Mouse (Mus musculus): Measurements from ENCODE around the gene Wfdc9. TPM values are rescaled to one million over a fixed set of nuclear protein-coding genes. Genes with fewer than 3 reads are reported as not detected.
A peak's percentile ranks its signal among the peaks of the same experiment; 100 is the strongest.

The Wfdc9 gene
- total and polyA plus RNA-seq, 3 experiments: not detected

DNA sequence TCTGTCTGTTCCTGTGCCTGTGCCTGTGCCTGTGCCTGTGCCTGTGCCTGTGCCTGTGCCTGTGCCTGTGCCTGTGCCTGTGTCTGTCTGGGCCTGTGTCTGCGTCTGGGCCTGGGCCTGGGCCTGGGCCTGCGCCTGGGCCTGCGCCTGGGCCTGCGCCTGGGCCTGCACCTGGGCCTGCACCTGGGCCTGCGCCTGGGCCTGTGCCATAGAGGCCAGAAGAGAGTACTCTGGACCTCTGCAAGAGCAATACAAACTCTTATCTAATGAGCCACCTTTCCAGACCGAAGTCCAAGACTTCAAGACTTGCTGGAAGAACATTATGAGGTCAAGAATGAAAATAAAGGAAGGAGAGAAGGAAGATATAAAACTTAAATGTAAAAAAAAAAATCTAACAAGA, 48.9 kb upstream of the Wfdc9 start:
- Histone ChIP-seq H3K9me3 (replicated peaks; ENCODE audit: low read length) (peaks cover 8% of the 10 kb centered on the region), H3K36me3 (replicated peaks in 1 of 2; ENCODE audit: control insufficient read depth in 1 of 2, insufficient read depth in 1 of 2, low read length in 1 of 2) (no peaks in the 10 kb centered on the region), H3K4me3 (replicated peaks in 1 of 3; ENCODE audit: low read depth in 2 of 3, low read length in 2 of 3, poor library complexity in 1 of 3) (no peak overlapping the region), H3K27me3 (replicated peaks) (peaks cover 74% of the 10 kb centered on the region), H3K9ac (ENCODE audit: insufficient read depth, low read depth) (no peak overlapping the region), H3K4me1 (ENCODE audit: control insufficient read depth in 1 of 2, insufficient read depth in 2 of 2) (0 out of 4 replicates have a peak, but pooled peaks cover 0 to 2% of the 10 kb centered on the region in 2 experiments), H3K4me2 (ENCODE audit: insufficient read depth, low read depth, poor library complexity, severe bottlenecking) (no peak overlapping the region), H3K79me2 (replicated peaks; ENCODE audit: control insufficient read depth, extremely low read depth, insufficient read depth, poor library complexity, severe bottlenecking) (no peaks in the 10 kb centered on the region), H3K27ac (ENCODE audit: insufficient read depth, low read depth) (no peak overlapping the region)
- in situ Hi-C loops (cut with MboI; ENCODE audit: low pct_ligation_motif_present, low pct_unique_long_range_greater_than_20kb, low sequenced_read_pairs) (no loop called here), dilution Hi-C loops (cut with MboI; ENCODE audit: extremely low pct_ligation_motif_present, extremely low pct_unique_long_range_greater_than_20kb, low sequenced_read_pairs) (no loop called here)
- TF ChIP-seq RAD21 (IDR thresholded peaks at IDR 0.05; ENCODE audit: low read depth, low read length): no peak
- no peak for DNase-seq (ENCODE audit: extremely low read depth)

DNA sequence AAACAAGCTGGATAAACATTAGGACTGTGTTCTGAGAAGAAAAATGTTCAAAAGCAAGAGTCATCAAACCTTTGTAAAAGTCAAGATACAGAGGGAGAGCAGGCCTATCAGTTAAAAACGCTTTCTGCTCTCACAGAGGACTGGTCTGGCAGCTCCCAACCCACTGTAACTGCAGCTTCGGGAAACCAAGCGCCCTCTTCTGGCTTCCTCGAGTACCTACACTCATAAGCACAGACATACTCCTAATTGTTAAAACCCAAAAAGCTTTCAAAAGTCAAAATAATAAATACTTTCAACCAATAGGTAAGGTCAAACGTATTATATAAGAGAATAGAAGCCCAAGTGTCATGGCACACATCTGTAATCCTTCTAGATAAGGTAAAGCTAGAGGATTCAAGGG, 47.9 kb upstream of the Wfdc9 start:
- H3K27me3 ChIP-seq (replicated peaks): peaks cover 77% of the 10 kb centered on the region
- H3K4me2 ChIP-seq (ENCODE audit: insufficient read depth, low read depth, poor library complexity, severe bottlenecking): no peak overlapping the region
- no peak overlapping the region for H3K9ac ChIP-seq (ENCODE audit: insufficient read depth, low read depth)
- H3K79me2 ChIP-seq (replicated peaks; ENCODE audit: control insufficient read depth, extremely low read depth, insufficient read depth, poor library complexity, severe bottlenecking): no peaks in the 10 kb centered on the region
- TF ChIP-seq CTCF (conservative IDR thresholded peaks at IDR 0.05 in 1 of 2, IDR thresholded peaks at IDR 0.05 in 1 of 2; ENCODE audit: low read depth in 2 of 2, low read length in 2 of 2) (peak in 1 of 2 experiments; percentile 13; a peak in 2 of 4 replicates), CHD2 (IDR thresholded peaks at IDR 0.05; ENCODE audit: low read length) (no peak)
- no peak overlapping the region for H3K27ac ChIP-seq (ENCODE audit: insufficient read depth, low read depth)
- H3K4me1 ChIP-seq (ENCODE audit: control insufficient read depth in 1 of 2, insufficient read depth in 2 of 2): 0 out of 4 replicates have a peak, but pooled peaks cover 0 to 2% of the 10 kb centered on the region in 2 experiments
- DNase-seq (ENCODE audit: extremely low read depth): no peak
- dilution Hi-C loops (cut with MboI; ENCODE audit: extremely low pct_ligation_motif_present, extremely low pct_unique_long_range_greater_than_20kb, low sequenced_read_pairs): no loop called here
- H3K9me3 ChIP-seq (replicated peaks; ENCODE audit: low read length): peaks cover 8% of the 10 kb centered on the region
- no peaks in the 10 kb centered on the region for H3K36me3 ChIP-seq (replicated peaks in 1 of 2; ENCODE audit: control insufficient read depth in 1 of 2, insufficient read depth in 1 of 2, low read length in 1 of 2)
- no peak overlapping the region for H3K4me3 ChIP-seq (replicated peaks in 1 of 3; ENCODE audit: low read depth in 2 of 3, low read length in 2 of 3, poor library complexity in 1 of 3)
- in situ Hi-C loops (cut with MboI; ENCODE audit: low pct_ligation_motif_present, low pct_unique_long_range_greater_than_20kb, low sequenced_read_pairs): no loop called here

DNA sequence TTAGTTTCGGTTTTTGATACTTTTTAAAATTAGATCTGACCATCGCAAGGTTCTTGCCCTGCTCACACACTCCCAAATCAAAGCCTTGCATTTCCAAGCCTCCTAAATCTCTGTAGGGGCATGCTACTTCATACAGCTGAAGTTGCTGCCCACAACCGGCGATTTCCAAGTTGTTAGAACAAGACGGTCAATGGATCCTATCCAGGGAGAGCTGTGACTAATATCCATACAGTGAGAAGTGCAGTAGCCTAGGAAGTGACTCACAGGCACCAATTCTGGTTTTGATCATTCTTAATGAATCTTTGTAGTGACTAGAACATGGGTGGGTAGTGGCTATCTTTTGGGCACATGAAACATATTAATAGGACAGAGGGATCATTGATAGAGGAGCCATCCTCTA, 45.4 kb upstream of the Wfdc9 start:
- in situ Hi-C loops (cut with MboI; ENCODE audit: low pct_ligation_motif_present, low pct_unique_long_range_greater_than_20kb, low sequenced_read_pairs): no loop called here
- Histone ChIP-seq H3K4me2 (ENCODE audit: insufficient read depth, low read depth, poor library complexity, severe bottlenecking) (no peak overlapping the region), H3K79me2 (replicated peaks; ENCODE audit: control insufficient read depth, extremely low read depth, insufficient read depth, poor library complexity, severe bottlenecking) (no peaks in the 10 kb centered on the region), H3K27me3 (replicated peaks) (peaks cover 77% of the 10 kb centered on the region), H3K4me1 (ENCODE audit: control insufficient read depth in 1 of 2, insufficient read depth in 2 of 2) (0 out of 4 replicates have a peak, but pooled peaks cover 0 to 2% of the 10 kb centered on the region in 2 experiments), H3K4me3 (replicated peaks in 1 of 3; ENCODE audit: low read depth in 2 of 3, low read length in 2 of 3, poor library complexity in 1 of 3) (no peak overlapping the region), H3K9ac (ENCODE audit: insufficient read depth, low read depth) (no peak overlapping the region), H3K9me3 (replicated peaks; ENCODE audit: low read length) (peaks cover 8% of the 10 kb centered on the region), H3K27ac (ENCODE audit: insufficient read depth, low read depth) (no peak overlapping the region), H3K36me3 (replicated peaks in 1 of 2; ENCODE audit: control insufficient read depth in 1 of 2, insufficient read depth in 1 of 2, low read length in 1 of 2) (no peaks in the 10 kb centered on the region)
- TF ChIP-seq NRF1 (IDR thresholded peaks at IDR 0.05; ENCODE audit: low read depth, low read length): no peak
- TF ChIP-seq ZMIZ1 (IDR thresholded peaks at IDR 0.05; ENCODE audit: low read depth, low read length): no peak
- no peak for TF ChIP-seq ELF1 (IDR thresholded peaks at IDR 0.05; ENCODE audit: low read depth, low read length)
- no peak for TF ChIP-seq TBP (conservative IDR thresholded peaks at IDR 0.05; ENCODE audit: low read depth, low read length)
- no peak for TF ChIP-seq NELFE (IDR thresholded peaks at IDR 0.05; ENCODE audit: low read depth, low read length)
- TF ChIP-seq KAT2A (IDR thresholded peaks at IDR 0.05; ENCODE audit: insufficient replicate concordance, low read length): no peak
- TF ChIP-seq JUND (conservative IDR thresholded peaks at IDR 0.05; ENCODE audit: low read depth, low read length): no peak
- no peak for TF ChIP-seq MAZ (IDR thresholded peaks at IDR 0.05; ENCODE audit: low read depth, low read length)
- no peak for TF ChIP-seq SMC3 (IDR thresholded peaks at IDR 0.05; ENCODE audit: low read depth, low read length)
- TF ChIP-seq MAX (IDR thresholded peaks at IDR 0.05; ENCODE audit: low read length): no peak
- TF ChIP-seq ZNF384 (IDR thresholded peaks at IDR 0.05; ENCODE audit: low read depth, low read length): no peak
- TF ChIP-seq MAFK (IDR thresholded peaks at IDR 0.05; ENCODE audit: insufficient replicate concordance, low read length): no peak
- TF ChIP-seq MYC (IDR thresholded peaks at IDR 0.05; ENCODE audit: low read depth, low read length): no peak
- TF ChIP-seq E2F4 (IDR thresholded peaks at IDR 0.05; ENCODE audit: insufficient replicate concordance, low read depth, low read length): no peak
- TF ChIP-seq EP300 (IDR thresholded peaks at IDR 0.05; ENCODE audit: low read length): no peak
- no peak for TF ChIP-seq USF2 (conservative IDR thresholded peaks at IDR 0.05; ENCODE audit: low read depth, low read length)
- no peak for TF ChIP-seq SIN3A (IDR thresholded peaks at IDR 0.05; ENCODE audit: low read length)
- TF ChIP-seq RCOR1 (conservative IDR thresholded peaks at IDR 0.05; ENCODE audit: low read depth, low read length): no peak
- TF ChIP-seq ZC3H11A (IDR thresholded peaks at IDR 0.05; ENCODE audit: low read depth, low read length): no peak
- dilution Hi-C loops (cut with MboI; ENCODE audit: extremely low pct_ligation_motif_present, extremely low pct_unique_long_range_greater_than_20kb, low sequenced_read_pairs): no loop called here
- DNase-seq (ENCODE audit: extremely low read depth): no peak

All from CH12.LX (cell line).